Mouse (Mus musculus): ENCODE data around the gene Lrp2. TPM values are rescaled to one million over a fixed set of nuclear protein-coding genes. Genes with fewer than 3 reads are reported as not detected.

Lrp2 gene
- total and polyA plus RNA-seq, 3 experiments = 0.01 TPM; not detected in 2

Other genes starting within 250 kb of the Lrp2 start
- gene Abcb11, start 243.4 kb downstream of the Lrp2 start, total RNA-seq (2012; rRNA removed) = not detected in 2 replicates
- not detected for gene Abcb11, start 243.4 kb downstream of the Lrp2 start, polyA plus RNA-seq (2012; ENCODE audit: insufficient read depth in 1 of 2, insufficient read length in 2 of 2, low read depth in 1 of 2, low replicate concordance in 2 of 2, missing spikeins in 1 of 2)
- not detected in 2 replicates for gene Dhrs9, start 205.6 kb downstream of the Lrp2 start, total RNA-seq (2012; rRNA removed)
- gene Dhrs9, start 205.6 kb downstream of the Lrp2 start, polyA plus RNA-seq (2012; ENCODE audit: insufficient read depth in 1 of 2, insufficient read length in 2 of 2, low read depth in 1 of 2, low replicate concordance in 2 of 2, missing spikeins in 1 of 2) = not detected
- 5.7 and 6.3 TPM in 2 replicates for gene Bbs5, start 61.1 kb upstream of the Lrp2 start, total RNA-seq (2012; rRNA removed)
- 1 to 10 TPM in 1 of 2 experiments, not detected in 1; 5.4 TPM for gene Bbs5, start 61.1 kb upstream of the Lrp2 start, polyA plus RNA-seq (2012; ENCODE audit: insufficient read depth in 1 of 2, insufficient read length in 2 of 2, low read depth in 1 of 2, low replicate concordance in 2 of 2, missing spikeins in 1 of 2)
- 0.10 and 0.12 TPM in 2 replicates for gene Klhl41, start 84.1 kb upstream of the Lrp2 start, total RNA-seq (2012; rRNA removed)
- gene Klhl41, start 84.1 kb upstream of the Lrp2 start, polyA plus RNA-seq (2012; ENCODE audit: insufficient read depth in 1 of 2, insufficient read length in 2 of 2, low read depth in 1 of 2, low replicate concordance in 2 of 2, missing spikeins in 1 of 2) = under 1 TPM in 1 of 2 experiments, not detected in 1; 0.04 TPM
- gene Fastkd1, start 127.5 kb upstream of the Lrp2 start, total RNA-seq (2012; rRNA removed) = 8.9 and 9.8 TPM in 2 replicates
- 10 to 100 TPM in 1 of 2 experiments, not detected in 1; 15.7 TPM for gene Fastkd1, start 127.5 kb upstream of the Lrp2 start, polyA plus RNA-seq (2012; ENCODE audit: insufficient read depth in 1 of 2, insufficient read length in 2 of 2, low read depth in 1 of 2, low replicate concordance in 2 of 2, missing spikeins in 1 of 2)
- gene Ppig, start 136.5 kb upstream of the Lrp2 start, total RNA-seq (2012; rRNA removed) = 12.5 and 13.5 TPM in 2 replicates
- 100 to 1,000 TPM; 115 to 132 TPM for gene Ppig, start 136.5 kb upstream of the Lrp2 start, polyA plus RNA-seq (2012; ENCODE audit: insufficient read depth in 1 of 2, insufficient read length in 2 of 2, low read depth in 1 of 2, low replicate concordance in 2 of 2, missing spikeins in 1 of 2)
- gene Ccdc173, start 203.5 kb upstream of the Lrp2 start, total RNA-seq (2012; rRNA removed) = 0.85 and 1.1 TPM in 2 replicates
- gene Ccdc173, start 203.5 kb upstream of the Lrp2 start, polyA plus RNA-seq (2012; ENCODE audit: insufficient read depth in 1 of 2, insufficient read length in 2 of 2, low read depth in 1 of 2, low replicate concordance in 2 of 2, missing spikeins in 1 of 2) = 1 to 10 TPM in 1 of 2 experiments, not detected in 1; 1.9 TPM
- 11.8 and 13.2 TPM in 2 replicates for gene Phospho2, start 203.6 kb upstream of the Lrp2 start, total RNA-seq (2012; rRNA removed)
- gene Phospho2, start 203.6 kb upstream of the Lrp2 start, polyA plus RNA-seq (2012; ENCODE audit: insufficient read depth in 1 of 2, insufficient read length in 2 of 2, low read depth in 1 of 2, low replicate concordance in 2 of 2, missing spikeins in 1 of 2) = 10 to 100 TPM in 1 of 2 experiments, not detected in 1; 13.2 TPM
- 24.8 and 27.6 TPM in 2 replicates for gene Klhl23, start 235.9 kb upstream of the Lrp2 start, total RNA-seq (2012; rRNA removed)
- 100 to 1,000 TPM in 1 of 2 experiments, 10 to 100 TPM in 1; 31.4 to 238 TPM for gene Klhl23, start 235.9 kb upstream of the Lrp2 start, polyA plus RNA-seq (2012; ENCODE audit: insufficient read depth in 1 of 2, insufficient read length in 2 of 2, low read depth in 1 of 2, low replicate concordance in 2 of 2, missing spikeins in 1 of 2)

Measured in MEL (cell line).